Mouse (Mus musculus): ENCODE data around the gene Myo16. TPM values are rescaled to one million over a fixed set of nuclear protein-coding genes. Genes with fewer than 3 reads are reported as not detected.

Gene Myo16
- total and polyA plus RNA-seq, 3 experiments = not detected

- DNase-seq (ENCODE audit: low read depth, low spot score) = no peak
- H3K9me3 ChIP-seq (replicated peaks; ENCODE audit: insufficient read depth, low read length) = no peaks in the 10 kb centered on the region
- H3K27me3 ChIP-seq (ENCODE audit: control insufficient read depth in 1 of 2, insufficient read depth in 2 of 2, low read length in 2 of 2) = no peaks in the 10 kb centered on the region
- H3K27ac ChIP-seq (ENCODE audit: control insufficient read depth, low read depth, low read length) = no peak overlapping the region
- H3K4me1 ChIP-seq (ENCODE audit: control insufficient read depth in 1 of 2, insufficient read depth in 2 of 2, low read length in 2 of 2) = no peaks in the 10 kb centered on the region
- TF ChIP-seq MAZ (IDR thresholded peaks at IDR 0.05; ENCODE audit: low read depth, low read length) (no peak), ZKSCAN1 (IDR thresholded peaks at IDR 0.05; ENCODE audit: low read depth, low read length) (no peak), MAX (IDR thresholded peaks at IDR 0.05; ENCODE audit: low read length) (no peak), JUND (IDR thresholded peaks at IDR 0.05; ENCODE audit: low read depth, low read length) (no peak), NRF1 (IDR thresholded peaks at IDR 0.05; ENCODE audit: insufficient read depth, low read depth, low read length, poor library complexity, severe bottlenecking) (no peak), ETS1 (IDR thresholded peaks at IDR 0.05; ENCODE audit: low read depth, low read length) (no peak), POLR2AphosphoS2 (IDR thresholded peaks at IDR 0.05; ENCODE audit: low read length) (no peak)
- no peak overlapping the region for H3K4me3 ChIP-seq (ENCODE audit: control insufficient read depth in 1 of 2, insufficient read depth in 1 of 2, low read depth in 2 of 2, low read length in 2 of 2)
- no peak overlapping the region for H3K9ac ChIP-seq (ENCODE audit: control insufficient read depth, low read depth, low read length, poor library complexity, severe bottlenecking)
- no peaks in the 10 kb centered on the region for H3K79me2 ChIP-seq (ENCODE audit: control insufficient read depth, insufficient read depth, low read length, poor library complexity)
- H3K36me3 ChIP-seq (ENCODE audit: control insufficient read depth in 1 of 2, insufficient read depth in 2 of 2, low read length in 2 of 2) = no peaks in the 10 kb centered on the region
These were observed 394.4 kb downstream of the Myo16 start for GRCm38 (mm10) chr8:10548003-10548584.

- H3K4me1 ChIP-seq (ENCODE audit: control insufficient read depth in 1 of 2, insufficient read depth in 2 of 2, low read length in 2 of 2) = no peaks in the 10 kb centered on the region
- H3K36me3 ChIP-seq (ENCODE audit: control insufficient read depth in 1 of 2, insufficient read depth in 2 of 2, low read length in 2 of 2) = no peaks in the 10 kb centered on the region
- no peak for DNase-seq (ENCODE audit: low read depth, low spot score)
- no peaks in the 10 kb centered on the region for H3K79me2 ChIP-seq (ENCODE audit: control insufficient read depth, insufficient read depth, low read length, poor library complexity)
- no peaks in the 10 kb centered on the region for H3K27me3 ChIP-seq (ENCODE audit: control insufficient read depth in 1 of 2, insufficient read depth in 2 of 2, low read length in 2 of 2)
- TF ChIP-seq CHD1 (IDR thresholded peaks at IDR 0.05; ENCODE audit: low read depth, low read length) (no peak), MAFK (IDR thresholded peaks at IDR 0.05; ENCODE audit: borderline replicate concordance, low read depth, low read length) (0 out of 2 replicates have a peak, but pooled peaks have one; percentile 28)
- H3K9me3 ChIP-seq (replicated peaks; ENCODE audit: insufficient read depth, low read length) = no peaks in the 10 kb centered on the region
- no peak overlapping the region for H3K9ac ChIP-seq (ENCODE audit: control insufficient read depth, low read depth, low read length, poor library complexity, severe bottlenecking)
- H3K4me3 ChIP-seq (ENCODE audit: control insufficient read depth in 1 of 2, insufficient read depth in 1 of 2, low read depth in 2 of 2, low read length in 2 of 2) = no peak overlapping the region
- no peak overlapping the region for H3K27ac ChIP-seq (ENCODE audit: control insufficient read depth, low read depth, low read length)
These were observed 395.7 kb downstream of the Myo16 start for GRCm38 (mm10) chr8:10549434-10549833.

DNA sequence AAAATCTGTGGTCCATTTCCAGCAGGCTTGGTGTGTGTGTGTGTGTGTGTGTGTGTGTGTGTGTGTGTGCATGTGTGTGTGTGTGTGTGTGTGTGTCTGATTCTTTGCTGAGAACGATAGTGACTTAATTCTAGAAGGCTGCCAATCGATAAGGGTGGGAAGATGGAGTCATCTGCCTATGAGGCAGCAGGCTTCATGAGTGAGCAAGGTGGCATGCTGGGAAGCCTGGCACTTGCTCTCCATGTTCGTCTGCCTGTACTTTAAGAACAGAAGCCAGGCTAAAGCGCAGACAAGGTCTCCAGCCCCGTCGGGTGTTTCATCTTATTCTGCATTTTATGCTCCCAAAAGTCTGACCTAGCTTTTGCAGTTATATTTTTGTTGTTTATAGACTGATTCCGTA is 404.2 kb downstream of the Myo16 start:
- Histone ChIP-seq H3K4me1 (ENCODE audit: control insufficient read depth in 1 of 2, insufficient read depth in 2 of 2, low read length in 2 of 2) (no peaks in the 10 kb centered on the region), H3K9me3 (replicated peaks; ENCODE audit: insufficient read depth, low read length) (no peaks in the 10 kb centered on the region), H3K36me3 (ENCODE audit: control insufficient read depth in 1 of 2, insufficient read depth in 2 of 2, low read length in 2 of 2) (no peaks in the 10 kb centered on the region), H3K27me3 (ENCODE audit: control insufficient read depth in 1 of 2, insufficient read depth in 2 of 2, low read length in 2 of 2) (no peaks in the 10 kb centered on the region), H3K27ac (ENCODE audit: control insufficient read depth, low read depth, low read length) (no peak overlapping the region), H3K4me3 (ENCODE audit: control insufficient read depth in 1 of 2, insufficient read depth in 1 of 2, low read depth in 2 of 2, low read length in 2 of 2) (no peak overlapping the region), H3K9ac (ENCODE audit: control insufficient read depth, low read depth, low read length, poor library complexity, severe bottlenecking) (no peak overlapping the region), H3K79me2 (ENCODE audit: control insufficient read depth, insufficient read depth, low read length, poor library complexity) (no peaks in the 10 kb centered on the region)
- no peak for DNase-seq (ENCODE audit: low read depth, low spot score)
- TF ChIP-seq SIN3A (IDR thresholded peaks at IDR 0.05; ENCODE audit: low read length) (no peak), UBTF (IDR thresholded peaks at IDR 0.05; ENCODE audit: borderline replicate concordance, insufficient read depth, low read depth, low read length) (no peak), ZC3H11A (IDR thresholded peaks at IDR 0.05; ENCODE audit: low read depth, low read length) (no peak), HCFC1 (IDR thresholded peaks at IDR 0.05; ENCODE audit: low read depth, low read length) (no peak), CHD2 (IDR thresholded peaks at IDR 0.05; ENCODE audit: low read length) (no peak), MYC (IDR thresholded peaks at IDR 0.05; ENCODE audit: low read depth, low read length) (no peak), USF2 (IDR thresholded peaks at IDR 0.05; ENCODE audit: borderline replicate concordance in 1 of 2, insufficient read depth in 1 of 2, low read depth in 1 of 2, low read length in 2 of 2) (no peak), MAX (IDR thresholded peaks at IDR 0.05; ENCODE audit: low read length) (no peak)
